In genomic region chr11:55594411-55594810, GRCm38 (mm10) we compare ENCODE assay signal across 32 mouse cellular contexts. TPM values are rescaled to one million over a fixed set of nuclear protein-coding genes. Genes with fewer than 3 reads are reported as not detected.
DNase-seq lines count a peak whose midpoint lies in the region; ATAC-seq lines count a peak whose summit lies in the region.
"Had no signal": no experiment of that assay in that cellular context is flagged by ENCODE, and none has a peak within 500 bp of the region (broad histone marks: within the 10 kb centered on the region; RNA-seq: fewer than 3 reads in every experiment).

No protein-coding gene starts in this region.

- no peaks in the 10 kb centered on the region for H3K4me1 ChIP-seq in heart, embryonic 12.5 days (replicated peaks)
- H3K4me1 ChIP-seq: embryonic facial prominence, embryonic 12.5 days; embryonic facial prominence, embryonic 15.5 days; heart, embryonic 10.5 days; hindbrain, embryonic 12.5 days had no signal

- no peak for ATAC-seq in heart, embryonic 12.5 days (ENCODE audit: insufficient number of reproducible peaks, low FRiP score)
- ATAC-seq: activated CD4-positive, CD25-positive, alpha-beta regulatory T cell, adult 4 months; forebrain, embryonic 14.5 days; forebrain, postnatal 0 days; intestine, postnatal 0 days had no signal

- no peak overlapping the region for H3K4me3 ChIP-seq in heart, embryonic 12.5 days
- H3K4me3 ChIP-seq: embryonic facial prominence, embryonic 12.5 days; embryonic facial prominence, embryonic 15.5 days; heart, adult 2 months; heart, embryonic 10.5 days; hindbrain, embryonic 12.5 days; hindbrain, embryonic 15.5 days had no signal

- no peak overlapping the region for H3K27ac ChIP-seq in heart, embryonic 12.5 days (ENCODE audit: poor library complexity, severe bottlenecking)
- H3K27ac ChIP-seq: embryonic facial prominence, embryonic 12.5 days; embryonic facial prominence, embryonic 15.5 days; heart, adult 2 months; heart, embryonic 10.5 days; hindbrain, embryonic 12.5 days; hindbrain, embryonic 15.5 days had no signal

- H3K36me3 ChIP-seq in heart, embryonic 12.5 days = no peaks in the 10 kb centered on the region
- H3K36me3 ChIP-seq: embryonic facial prominence, embryonic 12.5 days; embryonic facial prominence, embryonic 15.5 days; heart, embryonic 10.5 days; hindbrain, embryonic 12.5 days; hindbrain, embryonic 15.5 days had no signal

- DNase-seq in adrenal gland, adult (ENCODE audit: inconsistent age in 2 of 2, low spot score in 1 of 2) = peak; percentile 40 to 75
- no peak for DNase-seq in adrenal gland, postnatal 4 days (ENCODE audit: low spot score in 2 of 2)
- peak; percentile 37 for DNase-seq in heart, adult 11 months
- peak; percentile 8 for DNase-seq in retina, embryonic 14.5 days (ENCODE audit: low spot score)
- DNase-seq in frontal cortex, adult 2 months (ENCODE audit: extremely low spot score in 1 of 2, low spot score in 1 of 2) = no peak
- DNase-seq: cerebellum, adult 11 months; cerebellum, adult 2 months; cerebellum, adult 9-11 months; cerebellum, postnatal 25 days; forebrain, postnatal 0 days; gastrocnemius, postnatal 25 days; heart, adult 2 months had no signal

- 60% methylated on average over 3 of the region's 3 CpGs for WGBS in heart, embryonic 12.5 days

- H3K27me3 ChIP-seq in heart, embryonic 12.5 days (replicated peaks) = no peaks in the 10 kb centered on the region
- H3K27me3 ChIP-seq: embryonic facial prominence, embryonic 12.5 days; embryonic facial prominence, embryonic 15.5 days; hindbrain, embryonic 12.5 days; hindbrain, embryonic 15.5 days had no signal

- no peak overlapping the region for H3K9ac ChIP-seq in heart, embryonic 12.5 days
- H3K9ac ChIP-seq: embryonic facial prominence, embryonic 12.5 days; embryonic facial prominence, embryonic 15.5 days; forebrain, postnatal 0 days; hindbrain, embryonic 12.5 days; hindbrain, embryonic 15.5 days had no signal

- no peak overlapping the region for H3K4me2 ChIP-seq in heart, embryonic 12.5 days
- H3K4me2 ChIP-seq: embryonic facial prominence, embryonic 12.5 days; embryonic facial prominence, embryonic 15.5 days; hindbrain, embryonic 12.5 days; hindbrain, embryonic 15.5 days had no signal

- no peaks in the 10 kb centered on the region for H3K9me3 ChIP-seq in heart, embryonic 12.5 days (replicated peaks)
- H3K9me3 ChIP-seq: embryonic facial prominence, embryonic 12.5 days; embryonic facial prominence, embryonic 15.5 days; heart, embryonic 10.5 days; hindbrain, embryonic 12.5 days; hindbrain, embryonic 15.5 days had no signal

RNA-seq across cellular contexts. Expression of gene Glra1, which starts 13.6 kb away (rescaled TPM):
- total RNA-seq in adrenal gland, postnatal 4 days (2021) = not detected
- not detected in 2 replicates for polyA plus RNA-seq in heart, embryonic 12.5 days (2016; fragmentation: Nextera tagmentation; extraction: Ambion mirVana)
- 0.36 and 0.48 TPM in 2 replicates for polyA plus RNA-seq in frontal cortex, adult 2 months (2012; rRNA removed)
- total RNA-seq: adrenal gland, postnatal 36 days; common myeloid progenitor, adult 5-6 weeks; ES-E14; gastrocnemius, adult 8-10 months; gastrocnemius, postnatal 25 days; heart, adult 2 months; heart, postnatal 25 days; hematopoietic stem cell, adult 5-6 weeks had no signal
- polyA plus RNA-seq: activated CD4-positive, CD25-positive, alpha-beta regulatory T cell, adult 4 months; embryonic facial prominence, embryonic 12.5 days; embryonic facial prominence, embryonic 15.5 days; forebrain, embryonic 11.5 days; forebrain, embryonic 14.5 days; gonadal fat pad, adult 2 months; heart, adult 2 months; heart, embryonic 10.5 days; heart, embryonic 14.5 days; heart, postnatal 0 days; intestine, embryonic 14.5 days; intestine, postnatal 0 days had no signal

Comparison
In these comparisons a context has a peak if more than half of its experiments do, and no peak if none do; other contexts are left out.
1. DNase-seq: peak in adrenal gland, adult (2 of 2), heart, adult 11 months (single experiment) and retina, embryonic 14.5 days (single experiment); none in adrenal gland, postnatal 4 days (0 of 2) and frontal cortex, adult 2 months (0 of 2).